Mouse (Mus musculus): Measurements from ENCODE around the gene Pigu.

Gene Pigu

DNA sequence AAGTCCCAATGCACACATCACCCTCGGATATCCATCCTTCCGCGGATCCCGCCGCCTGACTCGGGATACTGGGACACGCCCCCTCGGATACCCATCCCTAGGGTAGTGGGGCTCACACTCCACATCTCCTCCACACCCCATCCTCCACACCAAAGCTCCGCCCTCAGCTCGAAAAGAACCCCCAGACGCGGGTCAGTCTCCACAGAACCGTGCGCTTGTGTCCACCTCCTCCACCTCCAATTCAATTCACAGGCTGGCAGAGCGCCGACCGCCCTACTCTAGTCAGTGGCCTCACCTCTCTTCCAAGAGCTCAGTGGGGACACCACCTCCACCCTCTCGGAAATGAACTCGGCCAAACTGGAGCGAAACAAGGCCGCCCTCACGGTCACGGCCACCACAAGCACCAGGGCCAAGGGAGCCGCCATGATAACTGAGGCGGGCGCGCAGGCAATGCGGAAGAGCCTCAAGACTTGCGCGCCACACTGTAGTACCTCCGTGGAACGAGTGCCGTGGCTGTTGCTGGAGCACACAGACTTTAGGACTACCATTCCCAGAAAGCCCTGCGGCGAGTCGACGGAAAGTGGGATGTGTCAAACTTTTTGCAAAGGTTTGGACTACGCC, at the start of gene Pigu:
Gene Pigu, minus strand, starts transcription at position 460 of the 621 bp plus-strand sequence.
- DNase-seq, result peak; percentile 91

DNA sequence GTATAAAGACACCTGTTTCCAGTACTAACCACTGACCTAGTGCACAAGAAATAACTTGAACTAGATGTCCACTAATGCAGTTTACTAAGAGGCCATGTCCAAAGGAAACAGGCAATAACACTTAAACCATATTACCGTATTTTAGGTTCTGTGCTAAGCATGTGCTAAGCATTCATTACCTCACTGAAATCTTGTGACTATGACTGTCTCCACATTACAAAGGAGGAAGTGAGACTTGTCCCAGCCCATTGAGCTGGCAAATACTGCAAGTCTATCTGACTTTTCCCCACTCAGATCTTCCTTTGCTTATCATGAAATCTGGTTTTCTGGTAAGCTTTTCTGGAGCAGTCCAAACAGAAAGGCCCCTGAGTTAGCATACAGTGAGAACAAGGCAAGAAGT, 47.4 kb upstream of the Pigu start:
- DNase-seq, result no peak

DNA sequence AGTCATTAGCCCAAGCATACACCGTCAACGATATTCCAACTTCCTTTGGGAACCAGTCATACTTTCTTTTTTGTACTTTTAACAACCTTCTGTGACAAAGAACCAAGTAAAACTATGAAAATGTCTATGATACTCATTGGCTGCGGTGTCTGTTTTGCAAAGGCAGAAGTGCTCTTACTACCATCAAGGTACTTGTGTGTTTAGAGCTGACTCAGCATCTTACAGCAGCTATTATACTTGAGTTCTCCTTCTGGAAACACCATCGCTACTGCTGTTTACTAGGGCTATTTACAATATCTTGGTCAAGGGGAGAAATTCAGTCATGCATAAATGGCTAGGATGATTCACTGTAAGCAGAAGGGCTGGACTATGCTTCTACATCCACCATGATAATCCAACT, 44.7 kb upstream of the Pigu start:
- no peak for DNase-seq

DNA sequence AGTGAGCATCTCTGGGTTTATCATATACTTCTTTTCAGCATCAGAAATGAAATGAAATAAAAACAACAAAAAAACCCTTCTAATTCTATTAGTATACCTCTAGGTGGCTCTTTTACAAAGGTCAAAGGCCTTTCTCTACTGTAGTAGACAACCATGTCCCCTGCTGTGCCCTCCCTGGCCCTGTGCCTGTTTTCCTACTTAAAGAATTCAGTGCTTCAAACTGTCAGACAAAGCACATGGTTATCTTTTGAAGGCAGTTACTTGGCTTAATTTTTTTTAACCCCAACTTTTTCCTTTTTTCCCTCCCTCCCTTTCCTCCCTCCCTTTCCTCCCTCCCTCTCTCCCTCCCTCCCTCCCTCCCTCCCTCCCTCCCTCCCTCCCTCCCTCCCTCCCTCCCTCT, 43.0 kb upstream of the Pigu start:
- no peak for DNase-seq

DNA sequence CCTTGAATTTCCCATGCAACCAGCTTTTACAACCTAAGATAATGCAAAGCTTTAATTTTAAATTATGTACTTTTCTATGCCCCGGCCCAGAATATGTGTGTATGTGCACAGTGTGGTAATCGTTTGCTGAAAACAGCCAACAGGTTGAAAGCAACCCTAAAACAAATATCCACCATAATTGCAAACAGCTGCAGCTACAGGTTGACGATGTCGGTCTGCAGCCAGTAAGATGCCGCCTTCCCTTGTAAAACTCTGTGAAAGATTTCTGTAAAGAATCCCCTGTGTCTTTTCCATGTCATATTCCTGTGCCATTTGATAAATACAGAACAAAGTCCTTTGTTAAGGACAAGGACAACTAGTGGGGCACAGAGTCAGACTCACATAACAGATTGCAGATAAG, 37.4 kb upstream of the Pigu start:
- DNase-seq, result no peak

DNA sequence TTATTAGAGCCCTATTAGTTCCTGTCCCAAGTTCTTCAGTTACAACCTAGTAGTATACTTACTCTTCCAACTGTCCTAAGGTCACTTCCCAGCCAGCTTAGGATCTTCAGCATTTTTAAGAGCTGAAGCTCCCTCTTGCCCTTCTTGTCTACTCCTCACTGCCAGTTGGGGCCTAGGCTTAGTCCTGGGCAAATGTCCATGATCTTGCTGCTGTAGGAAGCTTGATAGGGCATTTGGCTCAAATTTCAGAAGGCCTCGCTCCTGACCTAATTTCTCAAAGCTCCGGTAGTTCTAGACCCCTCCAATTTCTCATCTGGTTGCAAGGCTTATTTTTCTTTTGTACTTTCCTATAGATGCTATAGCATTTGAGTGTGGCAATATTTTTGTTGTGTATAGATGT, 31.3 kb upstream of the Pigu start:
- no peak for DNase-seq

DNA sequence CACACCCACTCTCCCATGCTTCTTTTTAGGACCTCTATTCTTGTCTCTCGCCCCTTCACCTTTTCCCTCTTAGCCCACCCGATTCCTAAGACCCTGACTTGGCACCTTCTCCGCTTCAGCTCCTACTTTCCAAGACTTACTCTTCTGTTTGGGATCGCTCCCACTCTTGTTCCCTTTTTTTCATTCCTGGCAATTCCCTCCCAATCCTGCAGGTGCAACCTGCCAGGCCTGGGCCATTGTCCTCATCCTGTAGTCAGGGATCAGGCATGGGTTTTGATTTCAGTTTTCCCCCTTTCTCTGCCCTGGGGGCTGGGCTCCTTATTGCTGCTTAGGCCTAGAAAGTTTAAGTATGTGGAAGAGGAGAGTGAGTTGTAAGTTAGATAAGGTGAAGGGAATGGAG, 29.8 kb upstream of the Pigu start:
- no peak for DNase-seq

DNA sequence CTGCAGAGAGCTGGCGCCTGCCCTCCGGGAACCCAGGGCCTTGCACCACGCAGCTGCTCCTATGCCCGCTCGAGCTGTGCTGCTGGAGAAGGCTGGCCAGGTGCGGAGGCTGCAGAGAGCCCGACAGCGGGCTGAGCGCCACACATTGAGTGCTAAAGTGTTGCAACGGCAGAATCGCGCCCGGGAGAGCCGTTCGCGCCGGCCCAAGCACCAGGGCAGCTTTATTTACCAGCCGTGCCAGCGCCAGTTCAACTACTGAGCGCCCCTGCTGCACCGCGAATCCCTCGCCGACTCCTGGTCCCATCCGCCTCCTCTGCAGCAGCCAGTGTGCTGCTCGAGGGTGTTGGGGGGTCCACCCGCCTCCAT, 29.3 kb upstream of the Pigu start:
- peak; percentile 42 for DNase-seq

DNA sequence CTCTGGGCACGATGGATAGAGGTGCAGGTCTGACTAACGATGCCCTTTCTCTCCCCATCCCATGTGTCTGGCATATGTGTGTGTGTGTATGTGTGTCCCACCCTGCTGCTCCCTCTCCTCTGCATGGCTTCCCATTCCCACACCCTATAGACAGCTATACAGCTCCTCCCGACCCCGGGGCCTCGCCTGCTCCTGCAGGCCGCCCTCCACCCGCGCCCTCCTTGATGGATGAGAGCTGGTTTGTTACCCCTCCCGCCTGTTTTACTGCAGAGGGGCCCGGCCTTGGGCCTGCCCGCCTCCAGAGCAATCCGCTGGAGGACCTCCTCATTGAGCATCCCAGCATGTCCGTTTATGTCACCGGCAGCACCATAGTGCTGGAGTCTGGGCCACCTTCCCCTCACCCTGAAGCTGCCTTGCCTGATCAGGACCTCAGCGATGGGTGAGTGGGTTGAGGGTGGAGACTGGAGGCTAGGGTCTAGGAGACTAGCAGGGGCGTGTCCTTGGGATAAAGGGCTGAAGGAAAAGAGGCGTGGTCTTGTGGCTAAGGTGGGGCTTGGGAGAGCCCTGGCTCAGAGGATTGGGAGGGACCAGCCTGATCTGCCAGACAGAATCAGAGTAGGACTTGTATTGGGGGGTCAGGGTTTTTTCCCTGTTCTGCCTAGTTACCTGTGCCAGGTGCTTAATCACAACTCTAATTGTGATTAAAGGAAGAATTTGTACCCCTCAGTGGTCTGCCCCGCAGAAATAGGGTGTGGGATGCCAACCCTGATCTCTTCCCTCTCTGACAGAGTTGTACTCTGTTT, 28.7 kb upstream of the Pigu start:
- DNase-seq, result peak; percentile 21

DNA sequence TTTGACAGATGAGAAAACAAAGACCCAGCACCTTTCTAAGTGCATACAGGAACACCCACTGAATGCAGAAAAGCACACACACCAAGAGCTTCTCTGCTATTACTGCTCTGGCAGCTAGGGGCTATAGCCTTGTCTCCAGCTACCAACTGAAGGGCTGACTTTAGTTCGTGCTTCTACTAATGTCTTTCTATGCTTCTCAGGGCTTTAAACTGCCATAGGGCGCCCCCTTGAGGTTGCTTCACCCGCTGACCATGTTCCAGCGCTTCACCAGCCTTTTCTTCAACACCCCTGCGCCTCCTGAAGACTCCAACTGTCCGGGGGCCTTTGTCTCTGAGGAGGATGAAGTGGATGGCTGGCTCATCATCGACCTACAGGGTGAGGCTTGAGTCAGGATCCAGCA, 27.9 kb upstream of the Pigu start:
- DNase-seq, result peak; percentile 92

DNA sequence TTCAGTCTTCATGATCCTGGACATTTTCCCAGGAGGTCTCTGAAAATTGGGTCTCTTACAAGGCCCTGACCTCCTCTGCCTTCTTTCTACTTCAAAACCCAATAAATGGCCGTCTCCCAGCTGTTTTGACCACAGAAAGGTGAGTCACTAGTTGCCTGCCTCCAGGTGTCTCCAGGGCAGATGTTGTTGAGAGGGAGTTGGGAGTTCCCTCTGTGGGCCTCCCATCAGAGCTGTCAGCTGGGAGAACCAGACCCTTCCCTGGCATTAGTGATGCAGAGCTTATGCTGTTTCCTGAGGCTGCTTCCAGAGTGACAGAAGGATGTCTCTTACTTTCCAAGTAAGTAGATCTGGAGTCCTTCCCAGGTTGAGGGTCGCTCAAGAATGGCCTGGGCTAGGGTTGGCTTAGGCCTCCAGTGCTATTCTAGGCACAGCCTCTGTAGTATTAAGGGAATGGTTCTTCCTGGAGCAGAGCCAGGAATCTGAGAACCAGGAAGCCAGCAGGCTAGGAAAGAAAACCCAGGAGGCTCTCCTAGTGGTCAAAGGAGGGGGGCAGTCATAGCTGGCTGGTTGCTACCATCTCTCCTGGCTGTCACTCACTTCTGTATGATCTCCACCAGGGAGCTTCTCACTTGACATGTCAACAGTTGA, 25.7 kb upstream of the Pigu start:
- DNase-seq, result no peak

DNA sequence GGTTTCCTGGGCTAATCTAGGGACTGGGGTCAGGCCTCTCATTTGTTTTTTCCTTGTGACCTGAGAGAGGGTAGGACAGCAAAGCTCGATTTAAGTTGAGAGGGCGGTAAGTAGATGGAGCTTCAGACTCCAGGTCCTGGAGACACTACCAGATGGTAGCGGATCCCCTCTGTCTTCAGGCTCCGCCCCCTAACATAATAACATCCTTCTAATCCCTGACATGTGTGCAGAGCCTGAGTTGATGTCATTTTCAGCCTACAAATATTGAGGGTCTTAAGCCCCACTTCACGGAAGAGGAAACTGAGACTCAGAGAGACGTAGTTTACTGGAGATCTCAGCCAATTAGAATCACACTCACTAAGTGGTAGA, 25.1 kb upstream of the Pigu start:
- no peak for DNase-seq

DNA sequence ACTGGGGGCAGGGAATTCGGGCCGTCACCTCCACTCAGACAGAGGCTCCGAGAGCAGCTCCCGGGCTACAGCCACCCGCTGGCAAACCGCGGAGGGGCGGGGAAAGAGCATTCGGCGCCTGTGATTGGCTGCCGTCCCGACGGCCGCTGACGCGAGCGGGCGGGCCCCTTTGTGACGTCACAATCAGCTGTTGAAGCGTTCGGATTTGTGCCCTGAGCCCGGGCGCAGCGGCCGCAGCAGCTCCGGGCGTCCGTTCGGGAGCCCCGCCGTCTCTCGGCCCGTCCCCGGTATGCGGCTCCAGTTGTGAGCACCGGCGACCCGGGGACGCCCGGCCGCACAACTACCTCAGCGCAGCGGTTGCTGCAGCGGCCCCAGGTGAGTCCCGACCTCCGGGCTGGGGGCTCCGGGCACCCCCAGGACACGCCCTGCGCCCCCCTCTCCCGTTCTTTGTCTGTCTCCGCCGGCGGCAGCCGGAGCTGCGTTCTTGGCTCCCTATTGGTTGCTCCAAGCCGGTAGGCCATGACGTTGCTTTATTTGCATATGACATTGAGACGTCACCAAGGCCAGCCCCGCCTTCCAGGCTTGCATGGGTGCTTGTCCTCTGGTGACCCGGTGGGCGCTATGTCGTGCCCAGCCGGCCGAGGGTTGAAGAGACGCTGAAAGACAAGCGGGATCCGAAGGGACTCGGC, 24.6 kb upstream of the Pigu start:
- DNase-seq, result peak; percentile 99

DNA sequence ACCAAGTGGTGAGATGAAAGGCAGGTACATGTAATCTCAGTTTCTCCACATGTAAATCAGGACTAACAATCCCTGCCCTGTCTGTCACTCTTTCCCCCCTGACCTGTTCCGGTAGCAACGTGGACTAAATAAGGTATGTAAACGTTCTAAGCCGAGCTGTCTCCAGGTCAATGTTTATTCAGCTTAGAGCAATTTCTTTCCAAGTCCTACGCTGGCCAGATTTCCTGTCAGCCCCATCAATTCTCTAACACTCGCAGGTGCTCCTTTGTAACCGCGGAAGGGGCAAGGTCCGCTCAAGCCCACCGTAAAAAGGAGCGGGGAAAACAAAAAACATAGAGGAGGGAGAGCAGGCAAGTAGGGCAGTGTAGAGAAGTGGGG, 23.8 kb upstream of the Pigu start:
- DNase-seq, result no peak

DNA sequence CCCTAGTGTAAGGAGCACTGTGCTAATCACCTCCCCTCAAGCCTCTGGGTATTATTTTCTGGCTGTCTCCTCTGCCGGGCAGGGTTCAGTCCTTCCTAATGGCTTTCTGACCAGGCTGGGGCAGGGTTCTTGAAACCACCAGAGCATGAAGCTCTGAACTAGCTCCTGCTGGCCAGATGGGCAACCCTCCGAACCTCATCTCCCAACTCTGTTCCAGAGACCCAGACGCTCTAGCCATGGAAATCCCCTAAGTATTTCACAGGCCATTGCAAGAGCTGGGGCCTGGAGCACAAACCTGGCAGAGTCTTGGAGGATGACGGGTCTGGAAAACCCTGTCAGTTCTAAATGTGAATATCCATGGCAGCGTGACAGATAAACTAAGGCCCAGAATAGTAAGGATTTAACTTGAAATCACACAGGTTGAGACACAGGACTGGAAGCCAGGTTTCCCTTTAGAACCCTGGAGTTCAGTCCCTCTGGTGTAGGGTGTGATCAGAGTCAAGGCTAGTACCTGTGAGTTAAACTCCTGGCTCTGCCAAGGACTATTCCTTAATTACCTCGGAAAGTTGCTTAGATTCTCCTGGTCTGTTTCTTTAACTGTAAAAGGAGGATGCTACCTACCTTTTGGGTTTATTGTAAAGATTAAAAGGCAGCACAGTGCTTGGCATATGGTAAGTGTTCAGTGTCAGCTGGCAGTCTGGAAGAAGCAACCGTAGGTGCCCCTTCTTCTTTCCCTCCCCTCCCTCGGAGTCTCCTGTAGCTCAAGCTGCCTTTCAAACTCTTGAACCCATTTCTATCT, 23.2 kb upstream of the Pigu start, which contains the start of gene Trp53inp2:
Gene Trp53inp2, plus strand, starts transcription at position 799 of the 799 bp plus-strand sequence.
- DNase-seq, result peak; percentile 7

DNA sequence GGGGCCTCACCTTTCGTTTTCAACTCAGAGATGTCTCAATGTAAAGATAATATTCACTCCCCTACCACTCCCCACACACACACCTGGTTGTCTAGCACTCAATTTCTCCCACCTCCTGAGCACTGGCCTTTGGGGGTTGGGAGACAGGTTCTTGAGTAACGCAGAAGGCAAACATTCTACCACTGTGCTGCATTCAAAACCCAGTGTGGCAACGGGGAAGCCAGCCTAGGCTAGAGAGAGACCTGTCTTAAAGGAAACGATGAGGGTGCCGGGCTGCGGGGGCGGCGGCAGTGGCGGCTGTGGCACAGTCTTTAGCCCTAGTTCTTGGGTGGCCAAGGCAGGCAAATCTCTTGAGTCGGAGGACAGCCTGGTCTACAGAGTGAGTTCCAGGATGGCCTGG, 19.0 kb upstream of the Pigu start:
- DNase-seq, result no peak

DNA sequence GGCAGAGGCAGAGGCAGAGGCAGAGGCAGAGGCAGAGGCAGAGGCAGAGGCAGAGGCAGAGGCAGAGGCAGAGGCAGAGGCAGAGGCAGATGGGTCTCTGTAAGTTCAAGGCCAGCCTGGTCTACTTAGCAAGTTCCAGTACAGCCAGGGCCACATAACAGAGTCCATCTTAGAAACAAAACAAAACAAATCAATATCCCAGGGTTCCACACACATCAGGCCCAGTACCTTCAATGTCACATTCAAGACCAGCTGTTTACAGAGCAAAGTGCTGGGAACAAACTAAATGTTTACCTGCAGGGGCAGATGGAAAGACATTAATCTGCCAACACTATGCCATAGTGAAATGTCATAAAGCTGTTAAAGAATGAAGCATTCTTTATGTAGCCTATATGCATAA, 17.3 kb upstream of the Pigu start:
- DNase-seq, result no peak

DNA sequence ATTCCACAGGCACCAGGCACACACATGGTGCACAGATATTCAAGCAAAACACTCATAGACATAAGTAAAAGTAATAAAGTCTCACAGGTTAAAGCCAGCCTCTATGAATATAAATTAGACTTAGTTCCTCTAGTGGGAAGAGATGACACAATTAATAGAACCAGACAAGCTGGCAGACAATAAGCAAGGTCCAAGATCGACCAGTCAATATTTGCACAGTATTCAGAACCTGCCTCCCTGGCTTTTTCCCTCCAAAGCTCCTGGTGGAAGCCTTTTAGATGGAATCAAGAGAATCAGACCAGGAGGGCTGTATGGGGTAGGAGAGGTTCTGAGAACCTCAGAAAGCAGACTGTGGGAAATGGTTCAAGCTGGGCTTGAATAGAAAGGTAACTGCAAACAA, 16.7 kb upstream of the Pigu start:
- DNase-seq, result no peak

DNA sequence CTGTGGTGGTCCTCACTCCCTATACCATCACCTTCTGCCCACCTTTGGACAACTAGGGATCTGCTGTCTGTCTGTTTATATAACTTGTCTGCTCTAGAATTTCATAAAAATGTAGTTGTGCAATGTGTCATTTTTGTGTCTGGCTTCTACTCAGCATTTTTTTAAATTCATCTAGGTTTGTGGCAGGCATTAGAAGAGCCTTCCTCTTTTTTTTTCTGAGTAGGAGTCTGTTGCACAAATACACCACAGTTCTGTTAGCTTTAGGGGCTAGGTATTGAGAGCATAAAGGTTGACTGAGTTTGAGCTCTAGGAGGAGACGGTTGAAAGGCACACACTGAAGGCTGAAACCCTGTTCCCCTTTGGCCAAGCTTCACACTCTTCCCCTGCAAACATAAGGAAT, 16.1 kb upstream of the Pigu start:
- no peak for DNase-seq

DNA sequence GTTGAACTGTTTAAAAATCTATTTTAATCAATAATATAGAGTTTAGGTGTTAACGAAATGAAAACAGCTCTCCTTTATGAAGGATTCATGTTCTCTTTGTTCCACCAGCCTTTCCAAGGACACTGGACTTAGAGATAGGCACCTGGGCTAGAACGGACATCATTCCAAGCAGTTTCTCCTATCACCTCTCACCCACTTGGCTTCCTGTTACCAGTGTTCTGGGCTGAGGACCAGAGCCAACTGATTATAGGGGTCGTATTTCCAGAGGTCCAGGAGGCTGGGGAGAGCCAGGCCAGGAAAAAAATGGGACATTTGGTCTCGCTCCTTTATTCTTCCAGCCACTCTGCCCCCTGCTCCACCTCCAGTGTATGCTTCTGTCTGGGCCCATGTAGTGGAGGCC, 15.2 kb upstream of the Pigu start:
- DNase-seq, result no peak

DNA sequence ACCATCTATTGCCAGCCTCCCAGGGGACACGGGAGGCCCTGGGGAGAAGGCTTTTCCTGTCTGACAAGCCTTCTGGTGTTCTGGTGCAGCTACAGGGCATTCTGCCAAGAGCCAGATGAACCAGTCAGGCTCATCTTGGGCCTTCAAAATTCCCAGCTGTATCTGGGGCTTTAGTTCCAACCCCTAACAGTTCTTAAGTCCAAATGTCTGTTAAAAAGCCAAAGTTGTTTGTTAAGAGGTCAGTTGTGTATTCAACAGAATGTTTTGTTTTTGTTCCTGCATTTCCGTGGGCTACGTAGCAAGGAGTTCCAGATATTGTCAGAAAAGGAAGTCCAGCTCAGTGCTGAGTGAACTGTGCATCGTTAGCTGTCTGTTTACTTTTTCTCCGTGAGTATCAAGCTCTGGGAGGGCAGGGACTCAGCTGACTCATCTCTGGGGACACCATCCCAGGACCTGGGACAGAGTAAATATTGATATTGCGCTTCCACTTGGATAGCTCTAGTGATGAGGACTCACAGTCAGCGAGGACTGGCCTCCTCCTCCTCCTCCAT, 12.2 kb upstream of the Pigu start:
- DNase-seq, result no peak

DNA sequence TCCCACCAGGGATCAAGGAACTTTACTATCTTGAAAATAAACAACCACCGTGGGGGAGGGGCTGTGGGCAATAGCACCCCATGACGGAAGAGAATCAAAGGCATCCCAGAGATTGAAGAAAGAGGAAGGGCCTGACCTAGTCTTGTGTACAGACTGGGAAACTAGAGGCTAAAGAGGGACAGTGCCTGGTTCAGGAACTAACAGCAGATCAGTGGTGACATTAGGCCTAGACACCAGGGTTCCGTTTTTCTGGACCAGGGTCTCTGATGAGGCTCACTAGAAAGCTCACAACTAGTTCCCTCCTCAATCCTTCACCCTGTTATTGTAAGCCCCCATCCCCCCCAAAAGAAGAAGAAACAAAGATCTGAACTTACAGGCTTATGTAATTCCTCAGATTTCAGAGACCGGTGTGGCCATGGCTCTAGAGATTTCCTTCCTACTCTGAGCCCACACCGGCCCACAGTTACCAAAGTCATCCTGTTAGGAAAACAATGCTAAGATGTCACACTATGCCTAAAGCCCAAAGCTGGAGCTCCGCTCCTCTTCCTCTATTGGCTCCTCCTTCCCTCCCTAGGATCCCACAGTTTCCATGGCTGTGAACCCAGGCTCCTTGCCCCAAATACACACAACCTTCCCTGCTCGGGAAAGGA, 10.5 kb upstream of the Pigu start:
- no peak for DNase-seq
